ENCODE assay signal across 7 mouse cellular contexts in the genomic region with DNA sequence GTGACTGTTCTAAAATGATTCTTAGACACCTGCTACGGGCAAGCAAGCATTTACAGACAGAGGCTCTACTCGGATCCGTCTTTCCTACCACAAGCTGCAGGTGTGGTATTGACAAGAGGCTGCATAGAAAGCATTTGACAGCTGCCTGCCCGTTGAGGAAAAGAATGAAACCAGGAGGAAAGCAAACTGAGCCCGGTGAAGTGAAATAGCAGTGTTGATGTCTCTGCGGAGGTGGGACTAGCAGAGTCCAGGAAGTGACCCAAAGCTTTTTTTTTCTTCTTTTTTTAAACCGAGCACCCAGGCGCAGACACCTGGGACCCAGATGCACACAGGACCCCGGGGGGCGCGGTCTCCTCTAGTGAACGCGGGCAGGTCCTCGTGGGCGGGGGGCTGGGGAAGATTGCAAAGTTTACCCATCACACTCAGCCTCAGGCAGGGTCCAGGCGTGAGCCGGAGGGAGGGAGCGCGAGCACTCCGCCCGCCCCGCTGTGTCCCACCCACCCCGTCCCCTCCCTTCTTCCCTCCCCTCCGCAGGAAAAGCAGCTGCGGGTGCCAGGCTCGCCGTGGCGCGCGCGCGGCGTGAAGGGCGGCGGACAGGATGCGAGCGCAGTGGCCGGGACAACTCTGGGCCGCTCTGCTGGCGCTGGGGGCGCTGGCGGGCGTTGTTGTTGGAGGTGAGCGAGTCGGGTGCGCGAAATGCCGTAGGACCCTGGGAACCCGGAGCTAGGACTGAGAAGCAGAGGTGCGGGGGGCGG. TPM values are rescaled to one million over a fixed set of nuclear protein-coding genes. Genes with fewer than 3 reads are reported as not detected.
A peak's percentile ranks its signal among the peaks of the same experiment; 100 is the strongest.
DNase-seq lines count a peak whose midpoint lies in the region; ATAC-seq lines count a peak whose summit lies in the region.

Itgb3 (plus strand) TSS at position 510 of the 755 bp plus-strand sequence.

- 0 out of 2 replicates have a peak, but pooled peaks cover 3% of the 10 kb centered on the region for H3K27me3 ChIP-seq in intestine, embryonic 15.5 days (replicated peaks)
- peaks cover 54% of the 10 kb centered on the region for H3K27me3 ChIP-seq in limb, embryonic 13.5 days
- peaks cover 43% of the 10 kb centered on the region for H3K27me3 ChIP-seq in midbrain, embryonic 13.5 days

- WGBS in intestine, embryonic 15.5 days, result under 1% methylated on average over 49 of the region's 51 CpGs
- under 1% methylated on average over 50 of the region's 51 CpGs for WGBS in limb, embryonic 13.5 days
- under 1% methylated on average over 51 of the region's 51 CpGs for WGBS in midbrain, embryonic 13.5 days

- H3K9me3 ChIP-seq in intestine, embryonic 15.5 days, result no peaks in the 10 kb centered on the region
- no peaks in the 10 kb centered on the region for H3K9me3 ChIP-seq in limb, embryonic 13.5 days
- H3K9me3 ChIP-seq in midbrain, embryonic 13.5 days, result no peaks in the 10 kb centered on the region

- ATAC-seq in intestine, embryonic 15.5 days, result peak; percentile 89
- ATAC-seq in limb, embryonic 13.5 days (ENCODE audit: low FRiP score, low read depth), result peak; percentile 86
- ATAC-seq in midbrain, embryonic 13.5 days, result peak; percentile 91

- peak within 1 kb of the TSS; percentile 55 for H3K4me3 ChIP-seq in intestine, embryonic 15.5 days (replicated peaks)
- H3K4me3 ChIP-seq in limb, embryonic 13.5 days, result peak within 1 kb of the TSS; percentile 53
- H3K4me3 ChIP-seq in midbrain, embryonic 13.5 days (replicated peaks), result peak within 1 kb of the TSS; percentile 53

- peak; percentile 76 to 86 for DNase-seq in adrenal gland, adult (ENCODE audit: inconsistent age in 2 of 2, low spot score in 1 of 2)
- DNase-seq in embryo, embryonic 10 days (ENCODE audit: low spot score), result peak; percentile 78
- peak; percentile 58 to 80 for DNase-seq in gastrocnemius, postnatal 4 days (ENCODE audit: low spot score in 2 of 2)
- DNase-seq in spleen, adult 18-20 months, result peak; percentile 76 to 85

- no peaks in the 10 kb centered on the region for H3K36me3 ChIP-seq in intestine, embryonic 15.5 days
- no peaks in the 10 kb centered on the region for H3K36me3 ChIP-seq in limb, embryonic 13.5 days
- H3K36me3 ChIP-seq in midbrain, embryonic 13.5 days, result no peaks in the 10 kb centered on the region

- H3K9ac ChIP-seq in intestine, embryonic 15.5 days, result peak within 1 kb of the TSS; percentile 45
- H3K9ac ChIP-seq in limb, embryonic 13.5 days, result peak within 1 kb of the TSS; percentile 58
- H3K9ac ChIP-seq in midbrain, embryonic 13.5 days (replicated peaks), result peak within 1 kb of the TSS; percentile 67

- peak within 1 kb of the TSS; percentile 48; the same call in 1 of the 2 replicates for H3K27ac ChIP-seq in intestine, embryonic 15.5 days
- H3K27ac ChIP-seq in limb, embryonic 13.5 days, result no peak within 1 kb of the TSS; the same call in 1 of the 2 replicates
- no peak within 1 kb of the TSS for H3K27ac ChIP-seq in midbrain, embryonic 13.5 days

- H3K4me2 ChIP-seq in intestine, embryonic 15.5 days (replicated peaks), result peak within 1 kb of the TSS; percentile 94
- H3K4me2 ChIP-seq in limb, embryonic 13.5 days (replicated peaks), result peak within 1 kb of the TSS; percentile 87
- H3K4me2 ChIP-seq in midbrain, embryonic 13.5 days (replicated peaks), result peak within 1 kb of the TSS; percentile 78

- peaks cover 11% of the 10 kb centered on the region; the same call in 1 of the 2 replicates for H3K4me1 ChIP-seq in intestine, embryonic 15.5 days (replicated peaks)
- H3K4me1 ChIP-seq in limb, embryonic 13.5 days, result peaks cover 11% of the 10 kb centered on the region; the same call in 1 of the 2 replicates
- peaks cover 10% of the 10 kb centered on the region; the same call in 1 of the 2 replicates for H3K4me1 ChIP-seq in midbrain, embryonic 13.5 days (replicated peaks)

RNA-seq across cellular contexts. Expression of gene Itgb3, which starts in this region (rescaled TPM):
- 10 to 100 TPM; 16.0 to 16.2 TPM for total RNA-seq in gastrocnemius, postnatal 4 days (2021)
- polyA plus RNA-seq in intestine, embryonic 15.5 days (2015; fragmentation: Nextera tagmentation; extraction: Ambion mirVana), result 5.0 and 5.5 TPM in 2 replicates
- polyA plus RNA-seq in limb, embryonic 13.5 days (2015; fragmentation: Nextera tagmentation; extraction: Ambion mirVana), result 2.0 and 2.3 TPM in 2 replicates
- polyA plus RNA-seq in midbrain, embryonic 13.5 days (2015; fragmentation: Nextera tagmentation; extraction: Ambion mirVana), result 0.62 and 0.98 TPM in 2 replicates

Comparison
In these comparisons a context has a peak if more than half of its experiments do, and no peak if none do; other contexts are left out.
1. Peak in ATAC-seq, H3K4me3 ChIP-seq, H3K9ac ChIP-seq and H3K4me2 ChIP-seq in midbrain, embryonic 13.5 days; RNA of the gene not detected or under 1 TPM.